Mouse (Mus musculus): ENCODE data around the gene Sdc1. TPM values are rescaled to one million over a fixed set of nuclear protein-coding genes. Genes with fewer than 3 reads are reported as not detected.

Gene Sdc1
- polyA plus RNA-seq, 1 experiment from 2014 or later: 18.1 TPM

GRCm38 (mm10) chr12:8790615-8791014 lies 19.5 kb downstream of the Sdc1 start:
- DNase-seq (ENCODE audit: low spot score): no peak
- Histone ChIP-seq H3K4me2 (replicated peaks) (no peak overlapping the region), H3K4me3 (replicated peaks; ENCODE audit: low read length) (no peak overlapping the region), H3K36me3 (replicated peaks; ENCODE audit: control insufficient read depth, insufficient read depth) (peaks cover 12% of the 10 kb centered on the region), H3K4me1 (replicated peaks; ENCODE audit: control insufficient read depth, insufficient read depth, low read length) (no peaks in the 10 kb centered on the region), H3K9me3 (ENCODE audit: control insufficient read depth, low read length) (no peaks in the 10 kb centered on the region), H3K9ac (no peak overlapping the region), H3K27me3 (ENCODE audit: control insufficient read depth, insufficient read depth, low read length) (no peaks in the 10 kb centered on the region), H3K27ac (no peak overlapping the region)
- ATAC-seq (ENCODE audit: low FRiP score): no peak
- WGBS: 94% methylated on average over 12 of the region's 12 CpGs

GRCm38 (mm10) chr12:8793410-8794051 lies 22.4 kb downstream of the Sdc1 start:
- Histone ChIP-seq H3K9ac (no peak overlapping the region), H3K4me2 (replicated peaks) (no peak overlapping the region), H3K27ac (no peak overlapping the region), H3K9me3 (ENCODE audit: control insufficient read depth, low read length) (no peaks in the 10 kb centered on the region), H3K36me3 (replicated peaks; ENCODE audit: control insufficient read depth, insufficient read depth) (peaks cover 12% of the 10 kb centered on the region), H3K4me3 (replicated peaks; ENCODE audit: low read length) (no peak overlapping the region), H3K27me3 (ENCODE audit: control insufficient read depth, insufficient read depth, low read length) (no peaks in the 10 kb centered on the region), H3K4me1 (replicated peaks; ENCODE audit: control insufficient read depth, insufficient read depth, low read length) (no peaks in the 10 kb centered on the region)
- ATAC-seq (ENCODE audit: low FRiP score): peak; percentile 32; the same call in 1 of the 2 replicates
- no peak for DNase-seq (ENCODE audit: low spot score)
- 88% methylated on average over 2 of the region's 2 CpGs for WGBS

GRCm38 (mm10) chr12:8797936-8798335 lies 26.8 kb downstream of the Sdc1 start:
- 91% methylated on average over 7 of the region's 7 CpGs for WGBS
- Histone ChIP-seq H3K36me3 (replicated peaks; ENCODE audit: control insufficient read depth, insufficient read depth) (no peaks in the 10 kb centered on the region; the same call in 1 of the 2 replicates), H3K4me1 (replicated peaks; ENCODE audit: control insufficient read depth, insufficient read depth, low read length) (no peaks in the 10 kb centered on the region), H3K27ac (no peak overlapping the region), H3K4me2 (replicated peaks) (no peak overlapping the region), H3K9me3 (ENCODE audit: control insufficient read depth, low read length) (no peaks in the 10 kb centered on the region), H3K9ac (no peak overlapping the region), H3K27me3 (ENCODE audit: control insufficient read depth, insufficient read depth, low read length) (no peaks in the 10 kb centered on the region), H3K4me3 (replicated peaks; ENCODE audit: low read length) (no peak overlapping the region)
- no peak for ATAC-seq (ENCODE audit: low FRiP score)
- DNase-seq (ENCODE audit: low spot score): no peak

- ATAC-seq (ENCODE audit: low FRiP score): no peak
- no peak for DNase-seq (ENCODE audit: low spot score)
- no peak overlapping the region for H3K27ac ChIP-seq
- WGBS: 55% methylated on average over 9 of the region's 9 CpGs
- no peak overlapping the region for H3K9ac ChIP-seq
- H3K36me3 ChIP-seq (replicated peaks; ENCODE audit: control insufficient read depth, insufficient read depth): no peaks in the 10 kb centered on the region
- no peak overlapping the region for H3K4me3 ChIP-seq (replicated peaks; ENCODE audit: low read length)
- no peak overlapping the region for H3K4me2 ChIP-seq (replicated peaks)
- no peaks in the 10 kb centered on the region for H3K27me3 ChIP-seq (ENCODE audit: control insufficient read depth, insufficient read depth, low read length)
- no peaks in the 10 kb centered on the region for H3K4me1 ChIP-seq (replicated peaks; ENCODE audit: control insufficient read depth, insufficient read depth, low read length)
- H3K9me3 ChIP-seq (ENCODE audit: control insufficient read depth, low read length): no peaks in the 10 kb centered on the region
These were observed 27.4 kb downstream of the Sdc1 start for GRCm38 (mm10) chr12:8798486-8799020.

GRCm38 (mm10) chr12:8803421-8804076 lies 32.4 kb downstream of the Sdc1 start:
- no peak overlapping the region for H3K4me3 ChIP-seq (replicated peaks; ENCODE audit: low read length)
- H3K9me3 ChIP-seq (ENCODE audit: control insufficient read depth, low read length): no peaks in the 10 kb centered on the region
- DNase-seq (ENCODE audit: low spot score) (no peak), ATAC-seq (ENCODE audit: low FRiP score) (no peak)
- H3K27me3 ChIP-seq (ENCODE audit: control insufficient read depth, insufficient read depth, low read length): no peaks in the 10 kb centered on the region
- WGBS: 75% methylated on average over 10 of the region's 10 CpGs
- no peaks in the 10 kb centered on the region for H3K36me3 ChIP-seq (replicated peaks; ENCODE audit: control insufficient read depth, insufficient read depth)
- no peak overlapping the region for H3K4me2 ChIP-seq (replicated peaks)
- no peak overlapping the region for H3K27ac ChIP-seq
- no peaks in the 10 kb centered on the region for H3K4me1 ChIP-seq (replicated peaks; ENCODE audit: control insufficient read depth, insufficient read depth, low read length)
- H3K9ac ChIP-seq: no peak overlapping the region

GRCm38 (mm10) chr12:8804077-8804456 lies 32.9 kb downstream of the Sdc1 start:
- no peaks in the 10 kb centered on the region for H3K27me3 ChIP-seq (ENCODE audit: control insufficient read depth, insufficient read depth, low read length)
- DNase-seq (ENCODE audit: low spot score) (no peak), ATAC-seq (ENCODE audit: low FRiP score) (no peak)
- H3K27ac ChIP-seq: no peak overlapping the region
- 90% methylated on average over 3 of the region's 3 CpGs for WGBS
- H3K9me3 ChIP-seq (ENCODE audit: control insufficient read depth, low read length): no peaks in the 10 kb centered on the region
- no peak overlapping the region for H3K9ac ChIP-seq
- no peaks in the 10 kb centered on the region for H3K36me3 ChIP-seq (replicated peaks; ENCODE audit: control insufficient read depth, insufficient read depth)
- H3K4me1 ChIP-seq (replicated peaks; ENCODE audit: control insufficient read depth, insufficient read depth, low read length): no peaks in the 10 kb centered on the region
- H3K4me3 ChIP-seq (replicated peaks; ENCODE audit: low read length): no peak overlapping the region
- H3K4me2 ChIP-seq (replicated peaks): no peak overlapping the region

- Histone ChIP-seq H3K4me1 (replicated peaks; ENCODE audit: control insufficient read depth, insufficient read depth, low read length) (no peaks in the 10 kb centered on the region), H3K4me2 (replicated peaks) (no peak overlapping the region), H3K9me3 (ENCODE audit: control insufficient read depth, low read length) (no peaks in the 10 kb centered on the region), H3K27ac (no peak overlapping the region), H3K9ac (no peak overlapping the region), H3K36me3 (replicated peaks; ENCODE audit: control insufficient read depth, insufficient read depth) (no peaks in the 10 kb centered on the region), H3K4me3 (replicated peaks; ENCODE audit: low read length) (no peak overlapping the region), H3K27me3 (ENCODE audit: control insufficient read depth, insufficient read depth, low read length) (no peaks in the 10 kb centered on the region)
- ATAC-seq (ENCODE audit: low FRiP score) (no peak), DNase-seq (ENCODE audit: low spot score) (no peak)
- WGBS: 84% methylated on average over 7 of the region's 7 CpGs
These were observed 34.0 kb downstream of the Sdc1 start for GRCm38 (mm10) chr12:8804934-8805722.

GRCm38 (mm10) chr12:8809086-8809485 lies 38.0 kb downstream of the Sdc1 start:
- no peaks in the 10 kb centered on the region for H3K4me1 ChIP-seq (replicated peaks; ENCODE audit: control insufficient read depth, insufficient read depth, low read length)
- 85% methylated on average over 2 of the region's 2 CpGs for WGBS
- ATAC-seq (ENCODE audit: low FRiP score) (no peak), DNase-seq (ENCODE audit: low spot score) (no peak)
- no peaks in the 10 kb centered on the region for H3K36me3 ChIP-seq (replicated peaks; ENCODE audit: control insufficient read depth, insufficient read depth)
- H3K9me3 ChIP-seq (ENCODE audit: control insufficient read depth, low read length): no peaks in the 10 kb centered on the region
- no peak overlapping the region for H3K9ac ChIP-seq
- H3K27me3 ChIP-seq (ENCODE audit: control insufficient read depth, insufficient read depth, low read length): no peaks in the 10 kb centered on the region
- H3K4me2 ChIP-seq (replicated peaks): no peak overlapping the region
- no peak overlapping the region for H3K4me3 ChIP-seq (replicated peaks; ENCODE audit: low read length)
- no peak overlapping the region for H3K27ac ChIP-seq

GRCm38 (mm10) chr12:8809626-8810025 lies 38.5 kb downstream of the Sdc1 start:
- Histone ChIP-seq H3K4me2 (replicated peaks) (no peak overlapping the region), H3K9me3 (ENCODE audit: control insufficient read depth, low read length) (no peaks in the 10 kb centered on the region), H3K4me1 (replicated peaks; ENCODE audit: control insufficient read depth, insufficient read depth, low read length) (no peaks in the 10 kb centered on the region), H3K27me3 (ENCODE audit: control insufficient read depth, insufficient read depth, low read length) (no peaks in the 10 kb centered on the region), H3K36me3 (replicated peaks; ENCODE audit: control insufficient read depth, insufficient read depth) (no peaks in the 10 kb centered on the region), H3K27ac (no peak overlapping the region), H3K9ac (no peak overlapping the region), H3K4me3 (replicated peaks; ENCODE audit: low read length) (no peak overlapping the region)
- WGBS: 89% methylated on average over 6 of the region's 6 CpGs
- DNase-seq (ENCODE audit: low spot score) (no peak), ATAC-seq (ENCODE audit: low FRiP score) (no peak)

Measured in hindbrain, embryonic 14.5 days (tissue).